Mouse (Mus musculus): ENCODE data around the gene Carmil2.

Carmil2 gene

DNA sequence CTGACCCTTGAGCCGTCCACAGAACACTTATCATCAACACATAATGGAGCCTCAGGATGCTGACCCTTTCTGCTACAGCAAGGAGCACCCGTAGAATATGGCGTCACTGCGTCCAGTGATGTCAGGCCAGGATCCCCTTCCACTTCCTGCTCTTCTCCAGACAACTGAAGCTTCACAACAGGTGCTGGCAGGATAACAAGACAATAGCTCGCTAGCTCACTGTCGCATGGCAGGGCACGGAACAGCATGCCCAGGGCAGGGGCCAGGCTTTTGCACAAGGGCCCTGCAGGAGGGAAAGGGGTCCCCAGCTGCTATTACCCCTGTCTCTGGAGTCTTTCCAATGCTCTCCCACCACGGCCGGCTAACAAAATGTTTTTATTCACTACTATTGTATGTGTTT is 36.8 kb downstream of the Carmil2 start:
- no peak for DNase-seq (ENCODE audit: low spot score in 2 of 2)

DNA sequence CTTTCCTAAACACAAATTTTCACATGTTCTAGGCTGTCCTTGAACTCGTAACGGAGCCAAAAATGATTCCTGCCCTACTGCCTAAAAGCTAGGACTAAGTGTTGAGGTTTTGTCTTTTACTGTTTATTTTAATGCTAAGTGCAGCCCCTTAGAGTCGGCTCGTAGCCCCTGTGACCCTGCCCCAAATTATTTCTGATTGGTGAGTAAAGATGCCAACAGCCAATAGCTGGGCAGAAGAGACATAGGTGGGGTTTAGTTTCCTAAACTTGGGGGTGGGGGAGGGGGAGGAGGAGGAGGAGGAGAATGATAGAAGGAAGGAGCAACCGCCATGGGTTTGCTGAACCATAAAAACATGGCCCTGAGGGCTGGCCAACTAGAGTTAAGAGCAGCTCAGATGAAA is 39.7 kb downstream of the Carmil2 start:
- no peak for DNase-seq (ENCODE audit: low spot score in 2 of 2)

DNA sequence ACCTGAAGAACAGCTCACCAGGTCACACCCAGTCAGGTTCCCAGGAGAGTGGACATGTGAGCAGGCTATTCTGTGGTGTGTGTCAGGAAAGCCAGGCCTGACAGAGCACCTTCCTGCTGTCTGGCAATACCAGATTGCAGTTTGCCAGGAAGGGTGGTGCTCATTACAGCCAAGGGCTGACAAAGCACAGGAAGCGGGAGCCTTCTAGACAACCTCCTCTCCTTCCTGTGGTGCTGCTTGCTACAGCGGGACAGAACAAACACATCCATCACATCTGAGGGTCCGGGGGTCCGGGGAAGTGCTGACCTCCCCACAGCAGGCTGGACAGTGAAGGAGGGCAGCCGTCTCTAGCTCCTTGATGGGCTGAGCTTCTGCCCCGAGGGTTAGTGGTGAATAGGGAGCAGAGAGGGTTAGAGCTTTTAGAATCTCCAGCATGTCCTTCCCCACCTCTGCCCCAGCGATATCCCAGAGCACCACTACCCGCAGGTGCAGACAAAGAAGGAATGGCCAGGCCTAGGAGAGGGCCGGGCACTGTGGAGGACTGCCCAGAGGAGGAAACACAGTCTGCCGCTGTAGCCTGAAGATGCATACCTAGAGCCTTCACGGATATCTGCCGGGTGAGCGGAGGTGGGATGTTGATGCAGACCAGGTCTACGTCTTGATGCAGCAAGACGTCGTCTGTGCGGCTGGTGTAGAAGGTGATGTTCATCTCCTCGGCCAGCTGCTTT is 41.5 kb downstream of the Carmil2 start:
- no peak for DNase-seq (ENCODE audit: low spot score in 2 of 2)

DNA sequence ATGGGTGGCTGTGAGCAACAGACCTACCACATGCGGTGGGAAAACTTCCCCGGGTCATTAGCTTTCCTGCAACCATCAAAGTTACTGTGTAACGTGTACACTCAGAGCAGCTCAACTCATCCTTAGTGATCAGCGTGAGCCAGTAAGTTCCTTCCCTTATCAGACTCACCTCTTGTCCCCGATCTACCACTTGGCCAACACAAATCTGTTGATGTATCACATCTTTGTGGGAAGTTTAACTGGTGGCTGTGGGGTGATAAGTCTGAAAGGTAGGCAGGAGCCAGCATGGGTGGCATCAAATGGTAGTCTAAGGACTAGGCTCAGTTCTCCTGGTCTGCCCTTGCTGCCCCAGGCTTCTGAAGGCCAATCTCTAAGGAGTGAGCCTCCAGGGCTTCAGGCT is 46.1 kb downstream of the Carmil2 start:
- DNase-seq (ENCODE audit: low spot score in 2 of 2) = no peak

DNA sequence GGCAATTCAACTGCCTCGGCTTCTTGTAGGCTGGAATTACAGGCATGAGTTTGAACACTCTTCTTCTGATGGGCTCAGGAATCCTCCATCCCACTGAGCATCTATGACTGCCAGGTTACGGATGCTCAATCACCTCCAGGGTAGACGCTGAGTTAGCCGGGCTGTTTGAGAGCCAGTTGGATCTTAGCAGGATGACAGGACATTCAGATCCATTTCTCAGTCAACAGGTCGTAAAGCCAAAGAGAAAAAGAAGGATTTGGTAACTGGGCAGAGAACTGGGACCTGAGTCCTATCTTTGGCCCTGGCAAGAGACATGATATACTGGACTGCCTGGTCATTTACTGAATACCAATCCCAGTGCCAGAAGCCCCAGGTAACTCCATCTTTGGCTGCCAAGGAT is 53.1 kb downstream of the Carmil2 start:
- DNase-seq (ENCODE audit: low spot score in 2 of 2) = no peak

DNA sequence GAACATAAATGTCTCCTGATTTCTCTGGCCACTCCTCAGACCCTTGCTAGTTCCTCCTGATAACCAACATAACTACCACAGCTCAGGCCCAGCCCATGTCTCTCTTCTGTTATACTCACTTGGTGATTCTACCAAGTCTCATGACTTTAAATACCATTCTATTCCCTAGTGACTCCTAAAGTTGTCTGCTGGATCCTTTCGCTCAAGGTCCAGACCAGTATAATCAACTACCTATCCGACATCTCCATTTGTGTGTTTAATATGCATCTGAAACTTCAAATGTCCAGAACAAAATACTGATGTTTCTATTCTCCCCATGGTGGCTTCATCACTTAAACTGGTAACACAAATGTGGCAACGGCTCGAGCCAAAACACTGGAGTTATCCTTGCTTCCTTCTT is 57.2 kb downstream of the Carmil2 start:
- DNase-seq (ENCODE audit: low spot score in 2 of 2) = no peak
